Mouse (Mus musculus): Measurements from ENCODE around the gene Snx11. TPM values are rescaled to one million over a fixed set of nuclear protein-coding genes. Genes with fewer than 3 reads are reported as not detected.

Snx11 gene
- polyA plus RNA-seq, 1 experiment from 2014 or later: 27.6 TPM

GRCm38 (mm10) chr11:96768240-96768639 lies 9.1 kb downstream of the Snx11 start:
- peak overlapping the region; percentile 86 for H3K27ac ChIP-seq (replicated peaks)

GRCm38 (mm10) chr11:96767096-96767495 lies 10.3 kb downstream of the Snx11 start:
- H3K9me3 ChIP-seq (replicated peaks): no peaks in the 10 kb centered on the region
- H3K27ac ChIP-seq (replicated peaks): peak overlapping the region; percentile 86
- peaks cover 60% of the 10 kb centered on the region for H3K4me1 ChIP-seq
- peak overlapping the region; percentile 16; the same call in 1 of the 2 replicates for H3K4me3 ChIP-seq
- H3K27me3 ChIP-seq (ENCODE audit: low read depth, poor library complexity, severe bottlenecking): no peaks in the 10 kb centered on the region
- peak; percentile 68 for DNase-seq (ENCODE audit: low spot score)
- H3K36me3 ChIP-seq: peaks cover 51% of the 10 kb centered on the region
- 27% methylated on average over 7 of the region's 7 CpGs for WGBS

More at GRCm38 (mm10) chr11:96768240-96768639, 9.1 kb downstream of the Snx11 start:
- Histone ChIP-seq H3K36me3 (peaks cover 62% of the 10 kb centered on the region), H3K4me1 (peaks cover 55% of the 10 kb centered on the region), H3K27me3 (ENCODE audit: low read depth, poor library complexity, severe bottlenecking) (no peaks in the 10 kb centered on the region), H3K4me3 (no peak overlapping the region), H3K9me3 (replicated peaks) (no peaks in the 10 kb centered on the region)
- WGBS: 73% methylated on average over 9 of the region's 9 CpGs
- no peak for DNase-seq (ENCODE audit: low spot score)

DNA sequence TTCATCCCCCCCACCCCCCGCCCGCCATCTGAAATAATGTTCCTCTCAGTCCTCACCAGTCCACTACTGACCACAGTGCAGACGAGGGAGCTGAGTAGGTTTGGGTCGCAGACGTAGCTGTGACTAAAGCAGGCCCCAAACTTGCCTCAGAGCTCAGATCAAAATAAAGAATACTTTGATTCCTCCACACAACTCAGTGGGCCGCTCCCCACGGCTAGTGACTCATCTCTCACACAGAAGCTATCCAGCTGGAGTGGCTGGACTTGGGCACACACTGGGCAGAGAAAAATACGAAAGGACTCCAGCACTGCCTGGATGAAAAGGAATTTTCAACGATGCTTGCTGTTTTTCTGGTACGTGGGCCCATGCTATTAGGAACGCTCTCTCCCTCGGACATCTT lies 10.8 kb downstream of the Snx11 start:
- Histone ChIP-seq H3K36me3 (peaks cover 45% of the 10 kb centered on the region), H3K4me1 (peaks cover 60% of the 10 kb centered on the region), H3K9me3 (replicated peaks) (no peaks in the 10 kb centered on the region), H3K27me3 (ENCODE audit: low read depth, poor library complexity, severe bottlenecking) (no peaks in the 10 kb centered on the region), H3K4me3 (no peak overlapping the region), H3K27ac (replicated peaks) (peak overlapping the region; percentile 86)
- DNase-seq (ENCODE audit: low spot score): no peak
- WGBS: 81% methylated on average over 12 of the region's 12 CpGs

DNA sequence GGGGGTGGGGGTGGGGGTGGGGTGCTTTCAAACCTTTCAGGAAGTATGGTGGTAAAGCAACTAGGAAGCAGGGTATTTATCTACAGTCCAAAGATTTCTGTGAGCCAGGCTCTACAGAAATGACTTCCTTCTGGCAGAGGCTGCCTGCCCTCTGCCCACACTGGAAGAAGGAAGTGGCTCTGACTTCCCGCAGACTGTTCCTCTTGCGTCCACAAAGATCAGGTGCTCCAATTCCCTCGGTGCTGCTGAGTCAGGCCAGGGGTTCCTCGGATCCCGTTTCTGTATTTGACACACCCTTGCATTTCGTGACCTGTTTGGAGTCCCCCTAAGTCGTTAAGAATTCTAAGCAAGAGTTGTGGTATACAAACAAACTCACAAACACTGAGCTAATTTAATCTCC lies 11.7 kb downstream of the Snx11 start:
- DNase-seq (ENCODE audit: low spot score): no peak
- H3K4me3 ChIP-seq: no peak overlapping the region
- H3K27me3 ChIP-seq (ENCODE audit: low read depth, poor library complexity, severe bottlenecking): no peaks in the 10 kb centered on the region
- 80% methylated on average over 7 of the region's 7 CpGs for WGBS
- H3K36me3 ChIP-seq: peaks cover 36% of the 10 kb centered on the region
- H3K4me1 ChIP-seq: peaks cover 60% of the 10 kb centered on the region
- no peaks in the 10 kb centered on the region for H3K9me3 ChIP-seq (replicated peaks)
- H3K27ac ChIP-seq (replicated peaks): peak overlapping the region; percentile 86

DNA sequence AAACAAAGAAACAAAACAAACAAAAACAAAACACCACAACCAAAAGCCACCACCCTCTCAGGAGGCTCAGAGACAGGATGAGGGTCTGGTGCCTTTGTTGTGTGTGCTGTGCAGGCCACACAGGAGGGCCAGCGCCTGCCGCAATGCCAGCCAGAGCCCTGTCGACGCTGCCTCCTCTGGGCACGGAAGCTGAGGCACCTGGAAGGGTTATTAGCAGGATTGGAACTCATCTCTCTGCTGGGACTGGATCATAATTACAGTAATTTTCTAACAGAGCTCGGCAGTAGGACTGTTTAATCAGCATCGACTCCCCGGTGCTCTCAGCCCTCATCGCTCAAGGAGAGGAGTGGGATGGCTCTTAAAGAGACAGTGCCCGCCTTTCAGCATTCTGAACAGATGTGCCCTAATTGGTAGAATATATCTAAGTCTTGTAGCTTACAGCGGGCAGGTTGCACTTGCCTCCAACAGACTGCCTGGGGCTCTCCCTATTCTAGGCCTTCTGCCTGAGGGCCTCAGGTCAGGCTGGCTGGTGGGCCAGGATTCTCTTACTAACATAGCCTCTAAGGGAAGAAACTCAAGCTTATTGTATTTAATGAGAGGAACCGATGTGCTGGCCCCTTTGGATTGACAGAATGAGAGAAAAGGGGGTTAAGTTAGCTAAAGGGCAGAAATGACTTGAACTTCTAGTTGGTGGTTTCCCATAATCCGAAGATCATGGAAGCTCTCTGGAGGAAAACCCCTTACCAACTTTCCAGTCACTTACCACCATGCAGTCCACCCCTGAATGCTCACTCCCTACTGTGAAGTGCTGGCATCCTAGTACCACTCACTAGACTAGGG lies 12.6 kb downstream of the Snx11 start:
- 34% methylated on average over 13 of the region's 13 CpGs for WGBS
- Histone ChIP-seq H3K9me3 (replicated peaks) (no peaks in the 10 kb centered on the region), H3K27me3 (ENCODE audit: low read depth, poor library complexity, severe bottlenecking) (no peaks in the 10 kb centered on the region), H3K4me1 (peaks cover 60% of the 10 kb centered on the region), H3K4me3 (peak overlapping the region; percentile 25; the same call in 1 of the 2 replicates), H3K36me3 (peaks cover 27% of the 10 kb centered on the region), H3K27ac (replicated peaks) (peak overlapping the region; percentile 80)
- DNase-seq (ENCODE audit: low spot score): no peak

- Histone ChIP-seq H3K27me3 (ENCODE audit: low read depth, poor library complexity, severe bottlenecking) (no peaks in the 10 kb centered on the region), H3K4me1 (peaks cover 48% of the 10 kb centered on the region), H3K36me3 (peaks cover 9% of the 10 kb centered on the region), H3K4me3 (no peak overlapping the region), H3K9me3 (replicated peaks) (no peaks in the 10 kb centered on the region), H3K27ac (replicated peaks) (0 out of 2 replicates have a peak overlapping the region, but pooled peaks have one; percentile 6)
- 86% methylated on average over 15 of the region's 15 CpGs for WGBS
- DNase-seq (ENCODE audit: low spot score): no peak
Measured at GRCm38 (mm10) chr11:96762742-96763470, 14.5 kb downstream of the Snx11 start.

DNA sequence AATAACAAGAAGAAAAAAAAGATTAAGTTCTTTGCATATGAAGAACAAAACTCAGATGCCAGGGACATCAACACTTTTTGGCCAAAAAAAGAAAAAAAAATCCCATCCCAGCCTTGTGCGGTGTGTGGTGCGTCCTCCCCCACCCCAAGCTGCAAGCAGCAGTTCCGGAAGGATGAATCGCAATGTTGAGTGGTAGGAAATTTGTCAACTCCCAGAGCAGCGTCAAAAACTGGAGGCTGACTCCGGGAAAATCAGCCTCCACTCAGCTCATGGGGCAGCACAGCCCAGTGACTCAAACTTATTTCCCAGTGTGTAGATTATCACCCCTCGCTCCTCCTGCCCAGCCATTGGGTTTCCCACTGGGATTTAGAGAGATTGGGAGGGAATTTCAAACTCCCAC lies 15.4 kb downstream of the Snx11 start:
- Histone ChIP-seq H3K36me3 (peaks cover 3% of the 10 kb centered on the region; the same call in 1 of the 2 replicates), H3K27ac (replicated peaks) (no peak overlapping the region)
- 80% methylated on average over 7 of the region's 7 CpGs for WGBS

GRCm38 (mm10) chr11:96760042-96760441 lies 17.3 kb downstream of the Snx11 start:
- 30% methylated on average over 3 of the region's 3 CpGs for WGBS
- peaks cover 3% of the 10 kb centered on the region; the same call in 1 of the 2 replicates for H3K9me3 ChIP-seq (replicated peaks)

More for the DNA sequence above, 15.4 kb downstream of the Snx11 start:
- H3K4me1 ChIP-seq: peaks cover 42% of the 10 kb centered on the region
- H3K4me3 ChIP-seq: no peak overlapping the region
- no peaks in the 10 kb centered on the region for H3K9me3 ChIP-seq (replicated peaks)
- no peak for DNase-seq (ENCODE audit: low spot score)
- no peaks in the 10 kb centered on the region for H3K27me3 ChIP-seq (ENCODE audit: low read depth, poor library complexity, severe bottlenecking)

DNA sequence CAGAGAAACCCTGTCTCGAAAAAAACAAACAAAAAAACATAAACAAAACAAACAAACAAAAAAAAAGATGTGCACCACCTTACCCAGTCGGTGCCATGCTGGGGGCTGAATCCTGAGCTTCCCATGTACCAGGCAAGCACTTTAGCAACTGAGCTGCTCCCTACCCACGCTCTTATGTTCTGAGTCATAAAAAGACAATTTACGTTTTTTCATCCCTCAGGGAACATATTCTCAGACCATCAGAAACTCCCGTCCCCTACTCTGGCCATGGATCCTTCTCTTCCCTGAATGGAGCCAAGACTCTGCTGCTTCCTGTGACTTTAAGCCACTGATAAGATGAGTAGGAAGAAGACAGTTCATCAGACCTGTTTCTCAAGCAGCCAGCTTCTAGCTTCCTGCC lies 19.0 kb downstream of the Snx11 start:
- WGBS: 81% methylated on average over 5 of the region's 5 CpGs

More at GRCm38 (mm10) chr11:96760042-96760441, 17.3 kb downstream of the Snx11 start:
- H3K27ac ChIP-seq (replicated peaks): no peak overlapping the region
- H3K36me3 ChIP-seq: no peaks in the 10 kb centered on the region
- no peaks in the 10 kb centered on the region for H3K27me3 ChIP-seq (ENCODE audit: low read depth, poor library complexity, severe bottlenecking)
- DNase-seq (ENCODE audit: low spot score): no peak
- H3K4me3 ChIP-seq: no peak overlapping the region
- H3K4me1 ChIP-seq: peaks cover 25% of the 10 kb centered on the region

GRCm38 (mm10) chr11:96757421-96757820 lies 19.9 kb downstream of the Snx11 start:
- WGBS: 69% methylated on average over 4 of the region's 4 CpGs
- Histone ChIP-seq H3K27me3 (ENCODE audit: low read depth, poor library complexity, severe bottlenecking) (no peaks in the 10 kb centered on the region), H3K9me3 (replicated peaks) (peaks cover 5% of the 10 kb centered on the region; the same call in 1 of the 2 replicates), H3K27ac (replicated peaks) (no peak overlapping the region), H3K36me3 (no peaks in the 10 kb centered on the region), H3K4me1 (peaks cover 6% of the 10 kb centered on the region; the same call in 1 of the 2 replicates), H3K4me3 (no peak overlapping the region)
- no peak for DNase-seq (ENCODE audit: low spot score)

More for the DNA sequence above, 19.0 kb downstream of the Snx11 start:
- no peak for DNase-seq (ENCODE audit: low spot score)
- H3K4me1 ChIP-seq: peaks cover 11% of the 10 kb centered on the region
- no peaks in the 10 kb centered on the region for H3K27me3 ChIP-seq (ENCODE audit: low read depth, poor library complexity, severe bottlenecking)
- H3K9me3 ChIP-seq (replicated peaks): peaks cover 5% of the 10 kb centered on the region; the same call in 1 of the 2 replicates
- H3K27ac ChIP-seq (replicated peaks): no peak overlapping the region
- H3K4me3 ChIP-seq: no peak overlapping the region
- no peaks in the 10 kb centered on the region for H3K36me3 ChIP-seq

- no peaks in the 10 kb centered on the region for H3K27me3 ChIP-seq (ENCODE audit: low read depth, poor library complexity, severe bottlenecking)
- H3K36me3 ChIP-seq: no peaks in the 10 kb centered on the region
- H3K4me3 ChIP-seq: no peak overlapping the region
- no peak for DNase-seq (ENCODE audit: low spot score)
- WGBS: 91% methylated on average over 2 of the region's 2 CpGs
- H3K27ac ChIP-seq (replicated peaks): no peak overlapping the region
- peaks cover 6% of the 10 kb centered on the region; the same call in 1 of the 2 replicates for H3K4me1 ChIP-seq
- H3K9me3 ChIP-seq (replicated peaks): peaks cover 5% of the 10 kb centered on the region; the same call in 1 of the 2 replicates
Measured at GRCm38 (mm10) chr11:96755298-96755697, 22.1 kb downstream of the Snx11 start.

DNA sequence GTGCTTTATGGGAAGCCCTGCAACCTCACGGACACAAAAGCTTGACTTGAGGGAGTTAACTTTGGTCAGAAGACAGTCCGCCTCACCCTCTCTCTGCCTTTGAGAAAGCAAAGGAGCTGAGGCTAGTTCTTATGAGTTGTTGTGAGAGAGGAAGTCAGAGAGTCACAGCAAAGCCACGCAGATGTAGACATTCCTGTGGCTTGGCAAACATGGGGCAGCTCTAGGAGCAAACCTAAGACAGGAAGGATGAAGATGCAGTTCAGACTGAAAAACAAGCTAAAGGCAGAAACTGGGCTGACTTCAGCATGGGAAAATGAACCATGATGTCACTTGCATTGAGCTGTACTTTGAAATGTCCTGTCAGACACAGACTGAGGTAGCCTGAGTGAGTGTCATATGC lies 29.8 kb downstream of the Snx11 start:
- DNase-seq (ENCODE audit: low spot score): no peak
- Histone ChIP-seq H3K4me1 (peaks cover 40% of the 10 kb centered on the region), H3K36me3 (no peaks in the 10 kb centered on the region), H3K4me3 (no peak overlapping the region), H3K9me3 (replicated peaks) (no peaks in the 10 kb centered on the region), H3K27me3 (ENCODE audit: low read depth, poor library complexity, severe bottlenecking) (peaks cover 12% of the 10 kb centered on the region), H3K27ac (replicated peaks) (peak overlapping the region; percentile 66; the same call in 1 of the 2 replicates)
- 38% methylated on average over 3 of the region's 3 CpGs for WGBS
